Mouse (Mus musculus): ENCODE measurements around the gene Isg20.

Isg20 gene

DNA sequence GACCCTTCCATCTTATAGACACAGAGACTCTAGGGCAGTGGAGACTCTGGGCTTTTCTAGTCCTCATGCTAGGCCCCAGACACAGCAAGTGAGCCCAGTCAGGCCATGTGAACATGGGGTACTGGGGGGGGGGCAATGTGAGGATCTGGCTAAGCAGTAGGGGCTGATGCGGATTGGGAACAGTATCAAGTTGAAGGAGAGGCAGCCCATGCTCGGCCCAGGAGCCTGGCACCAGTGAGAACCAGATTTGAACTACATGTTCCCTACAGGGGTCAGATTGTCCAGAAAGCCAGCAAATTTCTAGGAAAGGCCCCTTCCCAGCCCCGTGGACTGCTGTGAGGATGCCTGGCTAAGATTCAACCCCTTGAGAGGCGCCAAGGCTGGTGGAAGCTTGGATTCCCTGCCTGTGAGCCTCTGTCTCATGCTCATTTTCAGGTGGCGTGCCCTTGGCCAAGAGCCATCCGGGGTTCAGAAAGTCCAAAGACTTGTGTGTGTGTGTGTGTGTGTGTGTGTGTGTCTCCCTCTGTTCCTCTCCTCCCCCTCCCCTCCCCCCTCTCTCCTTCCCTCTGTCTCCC, 45.4 kb downstream of the Isg20 start:
- DNase-seq (ENCODE audit: low spot score) = no peak

GRCm38 (mm10) chr7:78963891-78964290, 50.7 kb downstream of the Isg20 start:
- DNase-seq (ENCODE audit: low spot score) = no peak
